Mouse (Mus musculus): Measurements from ENCODE around the gene Olfr1420. TPM values are rescaled to one million over a fixed set of nuclear protein-coding genes. Genes with fewer than 3 reads are reported as not detected.
A peak's percentile ranks its signal among the peaks of the same experiment; 100 is the strongest.
"Not testable (repeated sequence)": the region's sequence is repeated elsewhere in the genome, so short reads cannot be mapped to it uniquely, and the experiment has no call there.

Gene Olfr1420
- polyA plus RNA-seq, 1 experiment from 2014 or later: 0.07 TPM

DNA sequence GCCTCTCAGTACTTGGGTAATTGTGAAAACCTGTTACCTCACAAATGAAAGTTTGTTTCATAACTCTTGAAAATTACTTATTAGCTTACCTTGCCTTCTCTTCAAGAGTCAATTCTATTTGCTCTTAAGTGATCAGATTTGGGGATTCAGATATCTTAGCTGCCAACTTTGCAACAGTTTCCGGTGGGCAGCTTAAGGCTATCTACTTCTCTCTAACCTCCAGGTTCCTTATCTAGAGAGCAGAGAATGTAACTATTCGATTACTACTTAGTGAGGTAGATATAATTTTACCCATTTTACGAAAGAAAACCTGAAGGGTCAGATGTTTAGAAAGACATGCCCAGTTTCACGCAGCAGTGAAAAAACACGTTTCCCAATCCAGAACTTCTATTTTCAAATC is 24.7 kb downstream of the Olfr1420 start:
- Histone ChIP-seq H3K27ac (peak overlapping the region; percentile 89), H3K4me2 (replicated peaks) (peak overlapping the region; percentile 74), H3K9me3 (ENCODE audit: control insufficient read depth, low read length) (no peaks in the 10 kb centered on the region), H3K27me3 (ENCODE audit: control insufficient read depth, insufficient read depth, low read length) (no peaks in the 10 kb centered on the region), H3K9ac (peak overlapping the region; percentile 78), H3K4me3 (replicated peaks; ENCODE audit: low read length) (peak overlapping the region; percentile 77), H3K36me3 (replicated peaks; ENCODE audit: control insufficient read depth, insufficient read depth) (peaks cover 14% of the 10 kb centered on the region), H3K4me1 (replicated peaks; ENCODE audit: control insufficient read depth, insufficient read depth, low read length) (peaks cover 18% of the 10 kb centered on the region)
- DNase-seq (ENCODE audit: low spot score): no peak
- no peak for ATAC-seq (ENCODE audit: low FRiP score)
- 94% methylated on average over 5 of the region's 5 CpGs for WGBS

DNA sequence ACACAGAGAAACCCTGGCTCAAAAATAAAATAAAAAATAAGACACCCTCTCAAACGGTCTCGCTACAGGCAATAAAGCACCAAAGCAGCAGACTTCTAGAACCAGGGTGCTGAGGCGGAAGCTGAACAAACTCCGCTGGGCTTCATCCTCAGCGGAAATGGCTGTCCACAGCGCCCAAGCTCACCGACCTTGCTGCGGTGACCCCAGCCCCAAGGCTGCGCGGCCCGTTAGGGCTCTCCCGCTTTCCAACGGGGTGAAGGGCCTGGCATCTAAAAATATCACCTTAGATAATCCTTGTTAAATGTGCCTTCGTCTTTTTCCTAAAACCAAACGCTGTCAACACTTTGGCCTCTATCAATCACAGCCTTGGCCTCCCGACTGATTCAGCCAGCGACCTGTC is 25.2 kb downstream of the Olfr1420 start:
- whole genome bisulfite sequencing: 5% methylated on average over 17 of the region's 17 CpGs
- DNase-seq (ENCODE audit: low spot score): no peak
- Histone ChIP-seq H3K4me3 (replicated peaks; ENCODE audit: low read length) (peak overlapping the region; percentile 77), H3K9ac (peak overlapping the region; percentile 78), H3K27ac (peak overlapping the region; percentile 89), H3K4me1 (replicated peaks; ENCODE audit: control insufficient read depth, insufficient read depth, low read length) (peaks cover 18% of the 10 kb centered on the region), H3K9me3 (ENCODE audit: control insufficient read depth, low read length) (no peaks in the 10 kb centered on the region), H3K4me2 (replicated peaks) (peak overlapping the region; percentile 74), H3K27me3 (ENCODE audit: control insufficient read depth, insufficient read depth, low read length) (no peaks in the 10 kb centered on the region), H3K36me3 (replicated peaks; ENCODE audit: control insufficient read depth, insufficient read depth) (peaks cover 20% of the 10 kb centered on the region)
- ATAC-seq (ENCODE audit: low FRiP score): peak; percentile 28

DNA sequence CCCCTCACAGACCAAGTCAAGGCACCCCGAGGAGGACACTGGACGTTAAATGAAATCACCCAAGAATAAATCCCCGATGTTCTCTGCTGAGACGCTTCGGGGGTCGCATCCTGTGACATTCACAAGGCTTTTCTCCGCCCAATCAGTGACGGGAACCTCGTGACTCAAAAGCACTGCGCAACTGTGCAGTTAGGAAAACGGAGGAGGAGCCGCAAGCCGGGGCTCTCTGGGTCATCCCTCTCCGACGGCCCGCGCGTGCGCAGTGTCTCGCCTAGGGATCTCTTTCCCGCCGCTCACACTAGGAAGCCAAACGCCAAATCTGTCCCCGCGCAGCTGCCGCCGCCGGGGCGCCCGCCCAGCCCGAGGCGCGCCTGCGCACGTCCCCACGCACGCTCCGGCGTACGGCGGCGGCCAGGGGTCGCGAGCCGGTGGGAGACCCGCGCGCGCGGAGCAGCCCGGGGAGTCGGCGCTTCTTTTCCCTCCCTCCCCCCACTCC is 25.7 kb downstream of the Olfr1420 start, which contains the start of gene Patl1:
Gene Patl1 (plus strand): TSS at position 363 of the 496 bp plus-strand sequence.
- DNase-seq (ENCODE audit: low spot score): peak; percentile 99
- Histone ChIP-seq H3K27ac (peak within 1 kb of the TSS; percentile 89), H3K9ac (peak within 1 kb of the TSS; percentile 87), H3K4me3 (replicated peaks; ENCODE audit: low read length) (peak within 1 kb of the TSS; percentile 77), H3K9me3 (ENCODE audit: control insufficient read depth, low read length) (no peaks in the 10 kb centered on the region), H3K4me2 (replicated peaks) (peak within 1 kb of the TSS; percentile 74), H3K4me1 (replicated peaks; ENCODE audit: control insufficient read depth, insufficient read depth, low read length) (peaks cover 18% of the 10 kb centered on the region), H3K36me3 (replicated peaks; ENCODE audit: control insufficient read depth, insufficient read depth) (peaks cover 23% of the 10 kb centered on the region), H3K27me3 (ENCODE audit: control insufficient read depth, insufficient read depth, low read length) (no peaks in the 10 kb centered on the region)
- under 1% methylated on average over 52 of the region's 53 CpGs for WGBS
- ATAC-seq (ENCODE audit: low FRiP score): peak; percentile 98

DNA sequence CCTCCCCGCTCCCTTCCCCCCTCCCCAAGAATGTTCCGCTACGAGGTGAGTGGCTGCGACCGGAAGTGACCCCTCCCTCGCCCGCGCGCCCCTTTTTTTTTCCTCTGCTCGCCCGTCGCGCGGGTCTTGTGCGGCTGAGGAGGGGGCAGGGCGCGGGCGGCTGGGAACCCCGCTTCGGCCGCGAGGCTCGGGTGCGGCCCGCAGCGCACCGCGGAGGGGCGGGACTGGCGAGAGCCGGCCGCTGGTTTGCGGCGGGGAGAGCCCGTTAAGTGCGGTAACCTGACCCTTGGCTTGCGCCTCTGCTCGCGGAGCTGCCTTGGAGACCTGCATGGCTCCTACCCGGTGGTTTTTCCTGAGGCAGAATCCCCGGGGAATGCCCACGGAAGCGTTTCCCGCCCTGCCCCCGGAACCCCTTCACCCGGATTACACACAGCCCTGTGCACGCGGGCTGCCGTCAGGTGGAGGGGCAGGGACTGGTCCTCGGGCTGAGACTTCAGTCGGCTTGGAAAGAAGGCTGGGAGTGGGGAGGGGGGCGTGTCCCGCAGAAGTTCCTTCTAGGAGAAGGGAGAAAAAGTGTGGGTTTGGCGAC is 26.3 kb downstream of the Olfr1420 start:
- DNase-seq (ENCODE audit: low spot score): peak; percentile 31
- peak overlapping the region; percentile 74 for H3K4me2 ChIP-seq (replicated peaks)
- H3K4me3 ChIP-seq (replicated peaks; ENCODE audit: low read length): peak overlapping the region; percentile 77
- H3K9me3 ChIP-seq (ENCODE audit: control insufficient read depth, low read length): no peaks in the 10 kb centered on the region
- peak overlapping the region; percentile 89 for H3K27ac ChIP-seq
- peak overlapping the region; percentile 87 for H3K9ac ChIP-seq
- H3K4me1 ChIP-seq (replicated peaks; ENCODE audit: control insufficient read depth, insufficient read depth, low read length): peaks cover 18% of the 10 kb centered on the region
- H3K36me3 ChIP-seq (replicated peaks; ENCODE audit: control insufficient read depth, insufficient read depth): peaks cover 27% of the 10 kb centered on the region
- H3K27me3 ChIP-seq (ENCODE audit: control insufficient read depth, insufficient read depth, low read length): no peaks in the 10 kb centered on the region
- under 1% methylated on average over 41 of the region's 54 CpGs for WGBS
- peak; percentile 78; the same call in 1 of the 2 replicates for ATAC-seq (ENCODE audit: low FRiP score)

DNA sequence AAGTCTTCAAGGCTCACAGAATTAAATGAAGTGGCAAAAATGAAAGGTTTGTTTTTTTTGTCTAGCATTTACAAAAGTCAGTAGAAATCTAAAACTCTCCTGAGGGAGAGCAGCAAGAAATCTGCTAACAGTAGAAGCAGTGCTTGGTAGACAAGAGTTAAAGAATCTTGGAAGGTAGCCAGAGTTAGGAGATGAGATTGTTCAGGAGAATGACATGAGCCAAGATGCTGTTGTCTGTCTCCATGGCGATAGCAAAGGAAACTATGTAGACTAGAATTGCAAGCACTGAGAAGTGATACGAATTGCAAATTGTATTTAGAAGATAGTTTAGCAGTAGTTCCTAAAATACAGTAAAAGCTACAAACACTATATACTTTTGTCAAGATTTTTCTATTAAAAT is 29.4 kb downstream of the Olfr1420 start:
- H3K4me2 ChIP-seq (replicated peaks): no peak overlapping the region
- ATAC-seq (ENCODE audit: low FRiP score) (no peak), DNase-seq (ENCODE audit: low spot score) (peak; percentile 71)

DNA sequence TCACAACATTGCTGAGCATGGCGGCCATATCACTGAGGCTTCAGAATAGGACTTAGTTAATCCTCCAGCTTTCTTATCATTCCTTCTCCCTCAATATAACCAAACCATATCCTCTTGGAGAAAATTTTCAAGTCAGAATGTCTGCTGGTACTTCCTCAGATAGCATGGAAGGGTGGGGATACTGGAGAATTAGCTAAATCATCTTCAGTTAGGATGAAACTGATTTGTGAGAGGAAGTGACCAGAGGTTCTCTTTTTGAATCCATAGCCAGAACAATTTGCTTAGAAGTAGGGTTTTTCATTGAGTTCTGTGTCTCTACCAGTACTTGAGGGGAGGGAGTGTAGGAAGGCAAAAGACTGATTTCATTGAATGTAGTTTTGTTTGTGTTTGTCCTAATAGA is 35.7 kb downstream of the Olfr1420 start:
- no peak overlapping the region for H3K4me3 ChIP-seq (replicated peaks; ENCODE audit: low read length)
- H3K9me3 ChIP-seq (ENCODE audit: control insufficient read depth, low read length): no peaks in the 10 kb centered on the region
- no peak for DNase-seq (ENCODE audit: low spot score)
- H3K4me1 ChIP-seq (replicated peaks; ENCODE audit: control insufficient read depth, insufficient read depth, low read length): no peaks in the 10 kb centered on the region
- H3K36me3 ChIP-seq (replicated peaks; ENCODE audit: control insufficient read depth, insufficient read depth): peaks cover 87% of the 10 kb centered on the region
- H3K4me2 ChIP-seq (replicated peaks): no peak overlapping the region
- no peak for ATAC-seq (ENCODE audit: low FRiP score)
- no peak overlapping the region for H3K27ac ChIP-seq
- 96% methylated on average over 1 of the region's 1 CpGs for WGBS
- H3K9ac ChIP-seq: no peak overlapping the region
- H3K27me3 ChIP-seq (ENCODE audit: control insufficient read depth, insufficient read depth, low read length): no peaks in the 10 kb centered on the region

More for the DNA sequence above, 29.4 kb downstream of the Olfr1420 start:
- Histone ChIP-seq H3K27me3 (ENCODE audit: control insufficient read depth, insufficient read depth, low read length) (no peaks in the 10 kb centered on the region), H3K4me1 (replicated peaks; ENCODE audit: control insufficient read depth, insufficient read depth, low read length) (peaks cover 17% of the 10 kb centered on the region), H3K27ac (no peak overlapping the region), H3K36me3 (replicated peaks; ENCODE audit: control insufficient read depth, insufficient read depth) (peaks cover 49% of the 10 kb centered on the region), H3K9ac (no peak overlapping the region), H3K4me3 (replicated peaks; ENCODE audit: low read length) (no peak overlapping the region), H3K9me3 (ENCODE audit: control insufficient read depth, low read length) (no peaks in the 10 kb centered on the region)
- WGBS: 21% methylated on average over 2 of the region's 2 CpGs

DNA sequence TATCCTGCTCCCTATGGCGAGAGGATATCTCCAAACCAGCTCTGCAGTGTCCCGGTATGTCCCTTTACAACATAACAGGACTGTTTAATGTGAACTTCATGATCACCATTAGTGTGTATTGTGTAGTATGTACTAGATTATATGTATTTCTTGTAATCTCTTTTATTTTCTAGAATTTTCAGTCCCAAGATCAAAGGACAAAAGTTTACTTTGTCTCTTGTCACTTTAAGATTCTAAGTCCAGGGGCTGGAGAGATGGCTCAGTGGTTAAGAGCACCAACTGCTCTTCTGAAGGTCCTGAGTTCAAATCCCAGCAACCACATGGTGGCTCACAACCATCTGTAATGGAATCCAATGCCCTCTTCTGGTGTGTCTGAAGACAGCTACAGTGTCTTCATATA is 36.1 kb downstream of the Olfr1420 start:
- H3K27me3 ChIP-seq (ENCODE audit: control insufficient read depth, insufficient read depth, low read length); H3K27ac ChIP-seq; H3K4me3 ChIP-seq (replicated peaks; ENCODE audit: low read length); H3K9me3 ChIP-seq (ENCODE audit: control insufficient read depth, low read length); H3K9ac ChIP-seq; H3K4me2 ChIP-seq (replicated peaks); ATAC-seq (ENCODE audit: low FRiP score); H3K4me1 ChIP-seq (replicated peaks; ENCODE audit: control insufficient read depth, insufficient read depth, low read length); DNase-seq (ENCODE audit: low spot score): not testable (repeated sequence)
- WGBS: 88% methylated on average over 2 of the region's 2 CpGs
- H3K36me3 ChIP-seq (replicated peaks; ENCODE audit: control insufficient read depth, insufficient read depth): peaks cover 88% of the 10 kb centered on the region

DNA sequence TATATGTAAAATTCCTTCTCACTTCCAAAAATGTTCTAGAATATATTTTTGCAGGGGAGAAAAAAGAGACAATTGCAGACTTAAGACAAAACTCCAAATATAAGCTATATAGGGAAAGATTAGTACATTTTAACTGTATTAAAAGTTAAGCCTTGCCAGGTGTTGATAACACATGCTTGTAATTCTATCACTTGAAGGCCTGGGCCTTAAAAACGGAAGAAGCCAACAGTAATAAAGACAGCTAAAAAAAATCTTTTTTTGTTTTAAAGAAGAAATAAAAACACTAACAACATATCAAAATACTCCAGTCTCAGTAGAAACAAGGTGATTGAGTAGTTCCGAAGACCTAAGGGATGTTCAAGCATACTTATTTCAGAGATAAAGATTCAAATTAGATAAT is 40.0 kb downstream of the Olfr1420 start:
- no peaks in the 10 kb centered on the region for H3K27me3 ChIP-seq (ENCODE audit: control insufficient read depth, insufficient read depth, low read length)
- H3K27ac ChIP-seq: no peak overlapping the region
- H3K4me2 ChIP-seq (replicated peaks): no peak overlapping the region
- WGBS: 96% methylated on average over 2 of the region's 2 CpGs
- ATAC-seq (ENCODE audit: low FRiP score) (no peak), DNase-seq (ENCODE audit: low spot score) (no peak)
- no peak overlapping the region for H3K9ac ChIP-seq
- H3K4me1 ChIP-seq (replicated peaks; ENCODE audit: control insufficient read depth, insufficient read depth, low read length): no peaks in the 10 kb centered on the region
- no peaks in the 10 kb centered on the region for H3K9me3 ChIP-seq (ENCODE audit: control insufficient read depth, low read length)
- H3K4me3 ChIP-seq (replicated peaks; ENCODE audit: low read length): no peak overlapping the region
- H3K36me3 ChIP-seq (replicated peaks; ENCODE audit: control insufficient read depth, insufficient read depth): peaks cover 94% of the 10 kb centered on the region

DNA sequence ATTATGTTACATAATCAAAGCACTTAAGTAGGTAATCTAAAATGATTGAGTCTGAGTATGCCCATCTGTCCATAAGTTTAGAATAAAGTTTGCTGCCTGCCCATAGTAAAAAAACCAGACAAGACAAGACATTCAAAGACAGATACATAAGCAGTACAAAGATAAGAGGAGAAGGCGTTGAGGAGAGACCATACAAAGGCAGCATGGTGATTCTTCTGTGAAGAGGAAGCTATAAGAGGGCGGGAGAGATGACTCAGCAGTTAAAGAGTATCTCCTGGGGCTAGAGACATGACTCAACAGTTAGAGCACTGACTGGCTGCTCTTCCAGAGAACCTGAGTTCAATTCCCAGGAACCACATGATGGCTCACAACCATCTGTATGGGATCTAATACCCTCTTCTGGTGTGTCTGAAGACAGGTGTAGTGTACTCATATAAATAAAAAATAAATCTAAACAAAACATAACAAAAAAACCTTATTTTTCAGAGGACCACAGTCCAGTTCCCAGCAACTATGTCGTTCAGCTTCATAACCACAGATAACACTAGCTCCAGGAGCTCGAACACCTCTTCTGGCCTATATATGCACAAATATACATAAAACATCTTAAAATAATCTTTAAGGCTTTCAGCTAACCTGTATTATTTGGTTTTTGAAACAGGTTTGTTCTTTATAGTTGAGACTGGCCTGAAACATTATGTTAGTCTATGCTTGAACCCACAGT is 41.8 kb downstream of the Olfr1420 start:
- Histone ChIP-seq H3K9ac (no peak overlapping the region), H3K4me3 (replicated peaks; ENCODE audit: low read length) (no peak overlapping the region), H3K27me3 (ENCODE audit: control insufficient read depth, insufficient read depth, low read length) (no peaks in the 10 kb centered on the region), H3K27ac (no peak overlapping the region), H3K36me3 (replicated peaks; ENCODE audit: control insufficient read depth, insufficient read depth) (peaks cover 94% of the 10 kb centered on the region), H3K9me3 (ENCODE audit: control insufficient read depth, low read length) (no peaks in the 10 kb centered on the region), H3K4me2 (replicated peaks) (no peak overlapping the region), H3K4me1 (replicated peaks; ENCODE audit: control insufficient read depth, insufficient read depth, low read length) (no peaks in the 10 kb centered on the region)
- DNase-seq (ENCODE audit: low spot score) (no peak), ATAC-seq (ENCODE audit: low FRiP score) (no peak)
- 95% methylated on average over 4 of the region's 4 CpGs for WGBS

Data from hindbrain, embryonic 14.5 days (tissue).